Mouse (Mus musculus): ENCODE measurements around the gene Prss30.
"Not testable (repeated sequence)": the region's sequence is repeated elsewhere in the genome, so short reads cannot be mapped to it uniquely, and the experiment has no call there.

Prss30 gene

DNA sequence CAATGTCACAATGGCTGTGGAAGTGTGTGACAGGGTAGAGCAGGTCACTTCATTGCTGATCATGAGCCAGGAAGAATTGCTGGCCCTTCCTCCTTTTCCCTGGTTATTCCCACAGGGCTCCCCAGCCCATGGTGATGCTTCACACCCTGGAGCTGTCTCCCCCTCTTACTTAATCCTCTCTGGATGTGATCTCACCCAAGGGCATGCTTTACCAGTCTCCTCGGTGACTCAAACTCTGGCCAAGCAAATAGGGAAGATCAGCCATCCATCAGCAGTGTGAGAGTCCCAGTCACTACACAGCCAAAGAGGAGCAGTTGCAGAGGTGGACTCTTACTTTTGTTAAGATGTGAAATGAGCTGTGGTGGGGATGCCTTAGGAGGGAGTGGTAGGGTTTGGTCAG is 4.6 kb upstream of the Prss30 start:
- no peak for DNase-seq (ENCODE audit: low read depth)

DNA sequence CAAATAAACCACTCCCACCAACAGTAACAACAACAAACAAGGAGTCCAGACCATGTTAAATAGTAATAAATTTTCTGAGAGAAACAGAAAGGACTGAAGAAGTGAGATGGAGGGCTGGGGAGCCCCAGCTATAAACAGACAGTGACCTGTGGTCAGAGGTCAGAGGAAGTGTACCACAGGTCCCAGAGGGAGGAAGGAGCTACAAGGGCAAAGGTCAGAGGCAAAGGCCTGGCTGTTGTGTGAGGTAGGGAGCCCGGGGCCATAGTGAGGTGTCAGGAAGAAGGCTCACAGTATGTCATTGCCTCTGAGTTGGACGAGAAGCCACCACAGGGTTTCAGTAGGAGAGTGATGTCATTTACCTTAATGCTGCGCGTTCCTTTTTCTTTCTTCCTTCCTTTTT is 2.5 kb upstream of the Prss30 start:
- no peak for DNase-seq (ENCODE audit: low read depth)

DNA sequence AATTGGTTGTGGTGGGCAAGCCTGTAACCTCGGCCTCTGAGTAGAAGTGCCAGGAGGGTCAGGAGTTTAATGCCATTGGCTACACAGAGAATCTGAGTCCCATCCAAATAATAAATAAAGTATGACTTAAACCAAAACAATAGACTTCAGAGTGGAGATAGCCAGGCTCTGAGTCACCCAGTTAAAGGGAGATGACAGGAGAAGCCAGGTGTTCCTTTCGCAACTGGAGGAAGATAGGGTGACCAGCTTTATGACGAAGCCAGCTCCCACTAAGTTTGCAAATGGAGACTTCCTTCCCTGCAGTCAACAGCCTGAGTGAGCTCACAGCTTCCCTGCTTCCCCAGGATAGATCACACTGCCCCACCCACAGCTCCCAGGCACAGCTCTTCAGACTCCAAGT is 895 bp downstream of the Prss30 start:
- no peak for DNase-seq (ENCODE audit: low read depth)

DNA sequence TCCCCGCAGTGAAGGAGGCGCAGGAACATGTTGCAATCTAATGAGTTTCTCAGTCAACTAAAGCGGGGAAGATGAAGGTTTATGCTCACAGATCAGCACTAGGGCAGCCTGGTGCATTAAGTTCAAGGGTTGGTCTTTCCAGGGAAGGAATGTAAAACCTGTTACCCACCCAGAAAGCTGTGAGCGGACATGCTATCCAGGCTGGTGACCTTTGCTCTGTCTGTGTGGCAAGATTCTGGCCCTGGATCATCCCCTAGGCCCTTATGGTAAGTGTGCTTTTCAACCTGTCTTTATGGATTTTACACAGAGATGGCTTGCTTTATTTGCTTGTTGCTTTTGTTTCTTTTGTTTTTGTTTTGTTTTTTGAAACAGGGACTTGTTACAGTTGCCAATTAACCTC is 3.7 kb downstream of the Prss30 start:
- DNase-seq (ENCODE audit: low read depth), result no peak

DNA sequence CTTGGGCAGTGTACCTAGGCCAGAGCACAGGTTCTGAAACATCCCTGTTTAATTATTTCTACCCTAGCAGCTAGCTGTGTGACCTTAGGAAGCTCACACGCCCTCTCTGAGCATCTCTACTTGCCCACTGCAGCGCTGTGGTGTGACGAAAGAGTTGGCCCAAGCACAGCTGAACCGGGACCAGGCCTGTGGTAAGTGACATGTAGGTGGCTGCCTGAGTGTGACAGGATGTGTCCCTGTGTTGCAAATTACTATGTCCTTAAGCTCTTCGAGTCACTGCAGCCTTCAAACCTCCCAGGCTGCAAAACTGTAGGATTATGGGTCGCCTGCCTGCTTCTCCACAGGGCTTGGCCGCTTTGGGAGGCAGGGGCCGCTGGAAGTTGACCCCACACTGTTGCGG is 9.1 kb downstream of the Prss30 start:
- DNase-seq (ENCODE audit: low read depth), result no peak

DNA sequence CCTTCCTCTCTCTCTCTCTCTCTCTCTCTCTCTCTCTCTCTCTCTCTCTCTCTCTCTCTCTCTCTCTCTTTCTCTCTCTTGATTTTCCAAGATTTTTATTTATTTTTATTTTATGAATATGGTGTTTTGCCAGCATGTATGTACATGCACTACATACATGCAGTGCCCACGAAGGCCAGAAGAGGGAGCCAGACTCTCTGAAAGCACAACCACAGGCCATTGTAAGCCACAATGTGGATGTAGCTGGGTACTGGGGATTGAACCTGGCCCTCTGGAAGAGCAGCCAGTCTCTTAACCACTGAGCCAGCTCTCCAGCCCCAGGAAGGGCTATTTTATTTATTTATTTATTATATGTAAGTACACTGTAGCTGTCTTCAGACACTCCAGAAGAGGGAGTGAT is 11.1 kb downstream of the Prss30 start:
- DNase-seq (ENCODE audit: low read depth), result peak; percentile 60

DNA sequence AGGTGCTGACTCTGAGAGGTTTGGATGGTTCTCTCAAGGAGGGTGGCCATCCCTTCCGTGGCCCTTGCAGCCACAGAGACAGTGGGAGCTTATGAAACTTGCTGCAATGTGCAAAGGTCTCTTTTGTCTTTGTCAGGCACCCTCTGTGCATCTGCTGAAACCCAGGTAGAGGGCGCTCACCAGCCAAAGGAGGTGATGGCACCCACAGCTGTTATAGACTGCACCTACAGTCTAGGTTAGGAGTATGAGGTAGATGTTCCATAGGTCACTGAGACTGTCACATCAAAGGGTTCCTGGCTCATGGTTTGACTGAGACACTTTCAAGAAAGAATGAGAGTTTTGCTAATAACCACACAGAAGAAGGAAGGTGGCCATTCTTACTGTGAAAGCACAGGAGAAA is 11.6 kb downstream of the Prss30 start:
- no peak for DNase-seq (ENCODE audit: low read depth)

DNA sequence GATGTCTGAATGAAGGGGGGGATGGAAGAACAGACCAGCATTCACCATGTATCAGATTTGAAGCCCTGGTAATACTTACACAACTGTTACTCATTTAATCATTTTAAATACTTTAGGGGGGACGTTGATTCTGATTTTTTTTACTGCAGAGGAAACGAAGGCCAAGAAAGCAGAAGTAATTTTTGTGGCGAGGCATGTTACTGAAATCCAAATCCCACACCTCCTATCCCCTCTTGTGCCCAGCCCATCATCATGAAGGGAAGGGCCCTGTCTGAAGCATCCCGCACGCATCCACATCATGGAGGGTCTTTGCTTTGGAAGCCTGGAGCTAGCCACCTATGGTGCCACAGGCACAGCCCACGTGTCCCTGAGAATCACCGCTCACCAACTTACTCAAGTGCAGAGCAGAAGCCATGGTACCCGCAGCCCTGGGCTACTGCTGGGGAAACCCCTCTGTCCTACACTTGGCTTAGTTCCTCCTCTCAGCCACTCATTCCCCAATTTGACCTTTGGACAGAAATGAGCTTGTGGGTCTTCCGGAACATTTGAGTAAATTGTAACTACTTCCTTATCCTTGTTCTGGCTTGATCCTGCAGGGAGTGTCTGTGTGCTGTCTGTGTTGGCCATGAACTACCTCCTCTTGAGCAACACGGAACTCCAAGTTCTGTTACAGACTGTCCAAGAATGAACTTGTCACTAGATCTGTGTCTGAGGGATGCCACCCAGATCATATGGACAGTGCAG is 13.5 kb downstream of the Prss30 start:
- no peak for DNase-seq (ENCODE audit: low read depth)

DNA sequence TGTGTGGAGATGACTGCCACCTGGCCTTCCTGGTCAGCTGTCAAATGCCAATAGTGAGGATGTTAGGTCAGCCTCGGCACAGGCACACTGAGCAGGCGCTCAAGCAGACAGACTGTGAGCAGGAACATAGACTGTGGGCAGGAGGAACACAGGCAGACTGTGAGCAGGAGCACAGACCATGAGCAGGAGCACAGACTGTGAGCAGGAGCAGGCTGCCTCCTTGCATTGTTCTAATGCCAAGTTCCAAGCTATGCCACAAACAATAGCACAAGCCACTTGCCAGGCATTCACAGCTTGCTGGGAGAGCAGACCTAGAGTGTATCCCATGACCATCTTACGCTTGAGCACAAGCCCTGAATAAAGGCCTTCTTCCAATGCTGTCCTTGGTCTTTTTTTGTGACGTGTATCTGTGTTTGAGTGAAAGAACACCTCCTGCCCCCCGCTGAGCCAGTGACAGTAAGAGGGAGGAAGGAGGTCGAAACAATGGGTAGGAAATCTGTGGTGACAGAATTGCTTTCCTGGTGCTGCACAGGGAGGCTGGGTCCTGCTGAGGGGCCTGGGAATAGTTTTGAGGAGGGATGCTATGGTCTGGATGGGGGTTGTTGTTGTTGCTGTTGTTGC is 14.5 kb downstream of the Prss30 start:
- DNase-seq (ENCODE audit: low read depth), result no peak

DNA sequence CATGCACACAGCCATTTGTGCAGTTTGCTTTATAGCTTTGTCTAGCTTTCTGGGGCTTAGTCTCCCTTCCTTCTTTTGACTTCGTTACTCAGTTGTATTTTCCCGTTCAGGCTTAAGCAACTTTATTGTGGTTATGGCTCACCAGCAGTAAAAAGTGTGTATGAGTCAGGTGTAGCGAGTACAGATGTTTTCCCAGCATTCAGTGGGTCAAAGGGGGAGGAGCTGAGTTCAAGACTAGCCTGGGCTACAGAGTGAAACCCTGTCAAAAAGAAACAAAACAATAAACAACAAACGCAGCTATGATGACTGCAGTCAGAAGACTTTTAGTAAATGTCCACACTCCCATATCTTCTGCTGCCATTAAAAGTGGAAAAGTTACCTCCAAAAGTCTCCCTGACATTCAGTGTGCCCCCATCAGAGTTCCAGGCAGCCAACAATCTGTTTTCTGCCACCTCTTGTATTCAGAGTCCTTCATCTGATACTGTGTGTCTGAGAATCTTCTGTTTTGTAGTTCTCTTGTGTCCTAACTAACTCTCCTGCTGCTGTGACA is 18.7 kb downstream of the Prss30 start:
- no peak for DNase-seq (ENCODE audit: low read depth)

DNA sequence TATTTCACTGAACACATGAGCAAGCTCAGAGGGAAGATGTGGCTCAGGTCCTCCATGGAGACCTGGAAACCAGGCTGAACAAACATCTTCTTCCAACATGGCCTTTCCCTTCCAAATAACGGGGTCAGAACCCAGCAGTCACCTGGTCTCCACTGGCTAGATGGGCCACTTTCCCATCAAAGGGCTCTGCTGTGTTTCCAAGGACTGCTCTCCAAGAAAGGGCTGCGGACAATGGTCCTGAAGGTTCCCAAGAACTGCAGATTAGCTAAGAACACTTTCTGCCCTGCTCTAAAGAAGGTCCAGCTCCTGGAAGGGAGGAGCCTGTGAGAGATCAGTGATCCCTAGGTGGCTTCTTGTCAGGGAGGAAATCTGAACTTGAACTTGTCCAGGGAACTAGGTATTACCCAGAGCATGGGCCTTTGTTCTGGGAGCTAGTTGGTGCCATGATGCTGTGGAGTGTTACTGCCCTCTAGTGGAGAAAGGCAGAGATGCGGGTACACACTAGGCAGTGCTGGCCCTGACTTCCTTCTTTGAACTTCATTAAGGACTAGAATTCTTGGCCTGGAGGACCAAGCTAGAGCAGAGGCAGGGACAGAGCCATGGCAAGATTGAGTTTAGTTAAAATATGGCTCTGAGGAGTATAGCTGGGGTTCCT is 20.2 kb downstream of the Prss30 start:
- DNase-seq (ENCODE audit: low read depth), result peak; percentile 71

DNA sequence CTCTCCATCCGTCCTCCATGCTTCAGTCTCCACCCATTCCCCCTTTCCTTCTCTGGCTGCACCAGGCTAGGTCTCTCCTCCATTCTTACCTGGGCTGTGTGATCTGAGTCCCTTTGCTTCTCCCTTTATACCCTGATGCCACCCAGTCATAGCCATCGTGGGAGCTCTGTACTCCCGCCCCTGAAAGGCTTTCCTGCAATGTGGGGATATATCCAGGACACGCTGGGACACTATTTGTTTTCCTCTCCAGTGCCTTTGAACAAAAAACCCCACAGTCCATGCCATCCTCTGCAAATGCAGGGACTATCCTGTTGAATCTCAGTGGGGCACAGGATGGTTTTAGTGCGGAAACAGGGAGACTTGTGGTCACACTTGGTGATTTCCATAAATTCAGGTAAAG is 25.2 kb downstream of the Prss30 start, which contains the start of gene Sbpl:
Gene Sbpl, minus strand, starts transcription at position 101 of the 400 bp plus-strand sequence.
- DNase-seq (ENCODE audit: low read depth), result no peak

DNA sequence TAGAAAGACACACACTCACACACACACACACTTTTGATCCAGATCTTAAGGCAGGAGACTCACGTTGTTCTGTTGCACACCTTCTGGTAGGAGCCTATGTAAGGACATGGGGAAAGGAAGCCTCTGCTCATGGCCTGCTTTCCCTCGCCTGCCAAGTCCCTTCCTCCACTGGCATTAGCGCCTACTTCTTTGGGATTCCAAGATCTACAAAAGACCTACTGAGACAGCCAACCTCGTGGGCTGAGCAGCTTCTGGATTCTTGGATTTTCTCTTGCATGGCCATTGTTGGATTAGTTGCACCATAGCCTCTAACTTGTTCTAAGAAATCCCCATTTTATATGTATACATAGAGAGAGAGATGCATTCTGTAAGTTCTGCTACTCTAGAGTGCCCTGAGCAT is 29.5 kb downstream of the Prss30 start:
- not testable (repeated sequence) for DNase-seq (ENCODE audit: low read depth)

DNA sequence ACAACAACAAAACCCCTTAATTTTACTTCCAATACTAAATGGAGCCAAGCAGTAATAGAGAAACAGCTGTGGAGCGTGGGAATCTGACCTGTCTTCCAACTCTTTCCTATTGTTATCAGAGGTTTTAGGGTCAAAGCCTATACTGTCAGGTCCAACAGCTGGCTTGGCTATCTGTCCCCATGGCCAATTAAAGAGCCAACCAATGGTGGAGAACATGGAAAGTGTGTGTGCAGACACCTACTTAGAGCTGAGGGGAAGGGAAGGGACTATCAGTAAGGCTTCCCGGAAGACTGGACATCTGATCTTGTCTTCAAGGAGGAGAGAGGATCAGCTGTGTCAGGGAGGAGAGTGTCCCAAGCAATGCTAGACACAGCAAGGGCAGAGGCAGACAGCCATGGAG is 31.3 kb downstream of the Prss30 start:
- DNase-seq (ENCODE audit: low read depth), result no peak

DNA sequence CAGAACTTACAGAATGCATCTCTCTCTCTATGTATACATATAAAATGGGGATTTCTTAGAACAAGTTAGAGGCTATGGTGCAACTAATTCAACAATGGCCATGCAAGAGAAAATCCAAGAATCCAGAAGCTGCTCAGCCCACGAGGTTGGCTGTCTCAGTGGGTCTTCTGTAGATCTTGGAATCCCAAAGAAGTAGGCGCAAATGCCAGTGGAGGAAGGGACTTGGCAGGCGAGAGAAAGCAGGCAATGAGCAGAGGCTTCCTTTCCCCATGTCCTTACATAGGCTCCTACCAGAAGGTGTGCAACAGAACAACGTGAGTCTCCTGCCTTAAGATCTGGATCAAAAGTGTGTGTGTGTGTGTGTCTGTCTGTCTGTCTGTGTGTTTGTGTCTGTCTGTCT is 32.9 kb downstream of the Prss30 start:
- DNase-seq (ENCODE audit: low read depth), result not testable (repeated sequence)

DNA sequence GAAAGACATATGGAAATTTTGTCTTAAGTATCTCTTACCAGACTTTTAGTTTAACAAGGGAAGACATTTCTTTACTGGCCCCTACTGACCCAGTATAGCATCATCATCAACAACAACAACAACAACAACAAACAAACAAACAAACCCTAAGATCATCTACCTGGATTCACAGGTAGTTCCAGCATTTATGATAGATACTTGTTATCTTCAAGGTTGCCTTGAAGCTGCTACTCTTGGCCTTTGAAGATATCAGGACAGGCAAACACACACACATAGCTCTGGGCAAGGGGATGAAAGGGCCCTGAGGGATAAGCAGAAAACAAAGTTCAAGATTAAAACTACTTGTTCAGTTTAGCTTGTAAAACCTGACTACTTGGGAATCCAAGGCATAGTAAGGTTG is 39.0 kb downstream of the Prss30 start, which contains the start of gene Sbp:
Gene Sbp, plus strand, starts transcription at position 301 of the 400 bp plus-strand sequence.
- no peak for DNase-seq (ENCODE audit: low read depth)

DNA sequence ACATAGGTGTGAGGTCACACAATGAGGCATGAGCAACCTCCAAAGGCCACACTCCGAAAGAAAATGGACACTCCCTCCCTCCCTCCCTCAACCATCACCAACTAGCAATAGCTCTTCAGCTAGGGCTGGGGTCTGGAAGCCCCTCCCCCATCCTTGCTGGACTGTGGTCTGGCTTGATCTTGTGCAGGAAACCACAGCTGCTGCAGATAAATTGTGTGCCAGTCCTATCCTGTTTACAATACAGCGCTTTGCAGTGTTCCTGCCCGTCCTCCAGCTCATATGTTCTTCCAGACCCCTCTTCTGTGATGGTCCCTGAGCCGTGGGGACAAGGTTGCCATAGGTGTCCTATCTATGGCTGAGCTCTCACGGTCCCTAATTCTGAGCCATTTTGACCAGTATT is 49.2 kb downstream of the Prss30 start:
- DNase-seq (ENCODE audit: low read depth), result no peak

DNA sequence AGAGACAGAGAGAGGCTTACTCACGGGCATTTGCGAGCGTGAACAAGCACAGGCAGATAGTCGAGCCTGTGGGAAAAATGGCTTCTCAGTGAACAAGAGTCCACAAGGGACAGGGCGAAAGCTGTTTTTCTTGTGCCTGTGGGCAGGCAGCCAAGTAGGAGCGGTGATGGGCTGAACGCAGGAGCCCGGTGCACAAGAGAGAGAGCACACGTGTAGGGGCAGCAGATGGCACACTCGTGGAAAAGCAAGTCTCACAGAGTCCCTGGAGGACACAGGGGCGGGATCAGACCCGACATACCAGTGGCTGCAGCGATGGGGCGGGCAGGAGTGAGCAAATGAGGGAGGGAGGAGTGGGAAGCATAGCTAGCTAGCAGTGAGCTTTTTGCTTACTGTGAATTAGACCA is 55.3 kb downstream of the Prss30 start:
- DNase-seq (ENCODE audit: low read depth), result peak; percentile 53

DNA sequence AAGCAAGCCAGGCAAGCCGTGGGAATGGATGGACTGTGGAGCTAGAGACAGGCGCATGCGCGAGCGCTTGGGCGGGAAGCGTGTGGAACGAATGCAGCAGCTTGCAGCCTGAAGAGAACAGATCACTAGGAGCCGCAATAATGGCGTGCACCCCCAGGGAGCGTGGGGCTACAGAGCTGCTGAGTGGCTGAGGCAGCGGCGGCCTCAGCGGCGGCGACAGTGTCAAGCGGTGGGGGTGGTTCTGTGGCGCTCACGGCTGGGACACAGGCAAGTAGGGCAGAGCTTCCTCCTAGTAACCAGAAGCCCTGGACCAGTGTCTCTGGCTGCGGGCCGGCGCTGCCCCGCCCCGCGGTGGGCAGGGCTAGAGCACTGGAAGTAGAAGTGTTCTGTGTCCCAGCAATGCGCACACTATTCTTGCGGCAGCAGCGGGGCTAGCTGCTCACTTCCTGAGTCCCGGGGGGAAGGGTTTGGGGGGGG is 55.8 kb downstream of the Prss30 start:
- DNase-seq (ENCODE audit: low read depth), result peak; percentile 77

Data from c-Kit-positive CD71-negative TER-119-negative erythroid progenitor cells, embryonic 14.5 days (primary cell).